Mouse (Mus musculus): ENCODE measurements at regions not wholly inside any gene's neighbourhood (a gene's known extent, or its start where the extent isn't known, plus 50 kb on each side); places are given as distances from the start of the nearest gene placed in this dataset.

GRCm38 (mm10) chr13:37135115-37135514 lies 85.1 kb upstream of the F13a1 start:
- TF ChIP-seq POLR2AphosphoS5 (IDR thresholded peaks at IDR 0.05; ENCODE audit: insufficient replicate concordance, low read depth, low read length) = no peak
- no peak for TF ChIP-seq CTCF (IDR thresholded peaks at IDR 0.05; ENCODE audit: low read depth, low read length)
- no peak for ATAC-seq (ENCODE audit: extremely low read depth, insufficient number of reproducible peaks, low FRiP score, poor library complexity, severe bottlenecking)
- H3K27me3 ChIP-seq (ENCODE audit: insufficient read depth, low read length) = no peaks in the 10 kb centered on the region; the same call in 1 of the 2 replicates
- H3K4me1 ChIP-seq (ENCODE audit: insufficient read depth, low read depth, low read length) = no peaks in the 10 kb centered on the region
- H3K36me3 ChIP-seq (replicated peaks) = no peaks in the 10 kb centered on the region
- DNase-seq (ENCODE audit: low spot score) = no peak
- H3K9me3 ChIP-seq (replicated peaks) = no peaks in the 10 kb centered on the region
- no peak overlapping the region for H3K4me3 ChIP-seq (ENCODE audit: low read depth, low read length)

GRCm38 (mm10) chr13:37134518-37134917 lies 84.5 kb upstream of the F13a1 start:
- DNase-seq (ENCODE audit: low spot score) = no peak
- no peaks in the 10 kb centered on the region for H3K9me3 ChIP-seq (replicated peaks)
- H3K4me3 ChIP-seq (ENCODE audit: low read depth, low read length) = no peak overlapping the region
- ATAC-seq (ENCODE audit: extremely low read depth, insufficient number of reproducible peaks, low FRiP score, poor library complexity, severe bottlenecking) = no peak
- no peaks in the 10 kb centered on the region for H3K36me3 ChIP-seq (replicated peaks)
- H3K27me3 ChIP-seq (ENCODE audit: insufficient read depth, low read length) = peaks cover 3% of the 10 kb centered on the region; the same call in 1 of the 2 replicates
- no peaks in the 10 kb centered on the region for H3K4me1 ChIP-seq (ENCODE audit: insufficient read depth, low read depth, low read length)
- TF ChIP-seq CTCF (IDR thresholded peaks at IDR 0.05; ENCODE audit: low read depth, low read length) = no peak
- no peak for TF ChIP-seq GATA1 (IDR thresholded peaks at IDR 0.05; ENCODE audit: borderline replicate concordance, low read length)

DNA sequence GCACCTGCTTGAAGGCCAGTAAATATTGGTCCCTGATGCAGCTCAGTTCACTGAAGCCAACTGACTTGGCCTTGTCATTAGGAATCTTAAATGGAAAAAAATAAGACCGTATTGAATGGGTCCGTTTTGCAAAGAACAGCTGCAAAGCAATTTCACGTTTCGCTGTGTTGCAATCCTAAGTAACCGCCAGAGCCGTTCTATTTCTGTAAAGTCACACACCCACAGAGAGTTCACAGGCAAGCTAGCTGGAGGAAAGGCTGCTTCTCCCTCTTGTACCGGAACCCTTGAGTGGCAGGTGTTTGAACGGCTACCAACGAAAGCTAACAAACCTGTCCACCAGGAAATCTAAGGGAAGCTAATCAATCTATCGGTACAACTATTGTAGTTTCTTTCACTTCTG lies 80.6 kb upstream of the F13a1 start:
- Histone ChIP-seq H3K4me3 (ENCODE audit: low read depth, low read length) (no peak overlapping the region), H3K36me3 (replicated peaks) (no peaks in the 10 kb centered on the region), H3K27me3 (ENCODE audit: insufficient read depth, low read length) (peaks cover 9% of the 10 kb centered on the region; the same call in 1 of the 2 replicates), H3K9me3 (replicated peaks) (no peaks in the 10 kb centered on the region), H3K4me1 (ENCODE audit: insufficient read depth, low read depth, low read length) (no peaks in the 10 kb centered on the region)
- TF ChIP-seq POLR2AphosphoS5 (IDR thresholded peaks at IDR 0.05; ENCODE audit: insufficient replicate concordance, low read depth, low read length) (no peak), TAL1 (conservative IDR thresholded peaks at IDR 0.05; ENCODE audit: low read depth, low read length) (no peak), GATA2 (IDR thresholded peaks at IDR 0.05; ENCODE audit: borderline replicate concordance, low read depth, low read length) (no peak), GATA1 (IDR thresholded peaks at IDR 0.05; ENCODE audit: borderline replicate concordance, low read length) (no peak), CTCF (IDR thresholded peaks at IDR 0.05; ENCODE audit: low read depth, low read length) (no peak)
- ATAC-seq (ENCODE audit: extremely low read depth, insufficient number of reproducible peaks, low FRiP score, poor library complexity, severe bottlenecking) (no peak), DNase-seq (ENCODE audit: low spot score) (no peak)

DNA sequence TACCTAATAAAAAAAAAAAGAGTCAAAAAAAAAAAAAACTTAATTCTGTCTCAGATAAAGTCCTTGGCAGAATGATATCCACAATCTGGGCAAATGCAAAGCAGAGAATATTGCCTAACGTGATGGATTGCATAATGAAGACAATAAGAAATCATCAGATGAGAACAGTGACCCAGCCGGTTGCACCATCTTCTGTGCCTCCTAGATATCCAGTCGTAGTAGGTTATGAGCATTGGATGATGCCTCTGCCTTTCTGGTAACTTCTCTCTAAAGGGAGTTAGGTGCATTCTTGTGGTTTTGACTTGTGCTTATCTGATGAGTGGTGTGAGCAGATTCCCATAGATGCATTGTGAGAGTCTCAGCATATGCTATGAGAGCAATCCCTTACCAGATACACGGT lies 71.6 kb upstream of the F13a1 start:
- no peak for ATAC-seq (ENCODE audit: extremely low read depth, insufficient number of reproducible peaks, low FRiP score, poor library complexity, severe bottlenecking)
- H3K27me3 ChIP-seq (ENCODE audit: insufficient read depth, low read length) = no peaks in the 10 kb centered on the region; the same call in 1 of the 2 replicates
- H3K9me3 ChIP-seq (replicated peaks) = no peaks in the 10 kb centered on the region
- H3K36me3 ChIP-seq (replicated peaks) = no peaks in the 10 kb centered on the region
- no peak for DNase-seq (ENCODE audit: low spot score)
- no peaks in the 10 kb centered on the region for H3K4me1 ChIP-seq (ENCODE audit: insufficient read depth, low read depth, low read length)
- H3K4me3 ChIP-seq (ENCODE audit: low read depth, low read length) = no peak overlapping the region
- TF ChIP-seq TAL1 (conservative IDR thresholded peaks at IDR 0.05; ENCODE audit: low read depth, low read length) (no peak), GATA2 (IDR thresholded peaks at IDR 0.05; ENCODE audit: borderline replicate concordance, low read depth, low read length) (no peak), CTCF (IDR thresholded peaks at IDR 0.05; ENCODE audit: low read depth, low read length) (no peak), GATA1 (IDR thresholded peaks at IDR 0.05; ENCODE audit: borderline replicate concordance, low read length) (no peak), POLR2AphosphoS5 (IDR thresholded peaks at IDR 0.05; ENCODE audit: insufficient replicate concordance, low read depth, low read length) (no peak)

GRCm38 (mm10) chr13:37120219-37120618 lies 70.2 kb upstream of the F13a1 start:
- no peaks in the 10 kb centered on the region for H3K4me1 ChIP-seq (ENCODE audit: insufficient read depth, low read depth, low read length)
- no peak for TF ChIP-seq TAL1 (conservative IDR thresholded peaks at IDR 0.05; ENCODE audit: low read depth, low read length)
- no peak for TF ChIP-seq CTCF (IDR thresholded peaks at IDR 0.05; ENCODE audit: low read depth, low read length)
- no peak for TF ChIP-seq GATA1 (IDR thresholded peaks at IDR 0.05; ENCODE audit: borderline replicate concordance, low read length)
- no peak for TF ChIP-seq POLR2AphosphoS5 (IDR thresholded peaks at IDR 0.05; ENCODE audit: insufficient replicate concordance, low read depth, low read length)
- no peak for TF ChIP-seq GATA2 (IDR thresholded peaks at IDR 0.05; ENCODE audit: borderline replicate concordance, low read depth, low read length)
- no peak overlapping the region for H3K4me3 ChIP-seq (ENCODE audit: low read depth, low read length)
- no peaks in the 10 kb centered on the region for H3K36me3 ChIP-seq (replicated peaks)
- no peak for DNase-seq (ENCODE audit: low spot score)
- H3K27me3 ChIP-seq (ENCODE audit: insufficient read depth, low read length) = no peaks in the 10 kb centered on the region
- no peaks in the 10 kb centered on the region for H3K9me3 ChIP-seq (replicated peaks)
- ATAC-seq (ENCODE audit: extremely low read depth, insufficient number of reproducible peaks, low FRiP score, poor library complexity, severe bottlenecking) = no peak

DNA sequence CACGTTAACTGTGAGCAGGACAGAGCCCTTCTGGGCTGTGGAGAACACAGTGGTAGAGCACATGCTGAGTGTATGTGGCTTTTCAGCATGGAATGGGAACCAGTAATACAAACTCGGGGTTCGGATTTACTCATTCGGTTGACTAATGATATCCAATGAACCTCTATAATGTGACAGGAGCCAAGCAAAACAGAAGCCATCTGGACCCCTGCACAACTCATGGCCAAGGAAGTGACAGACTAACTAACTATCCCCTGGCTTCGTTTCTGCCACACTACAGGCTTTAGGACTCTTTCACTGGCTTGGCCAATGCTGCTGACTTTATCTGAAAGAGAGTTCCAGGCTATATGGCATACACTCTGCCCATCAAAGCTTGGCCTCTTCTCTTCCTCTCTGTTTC lies 64.3 kb upstream of the F13a1 start:
- DNase-seq (ENCODE audit: low spot score) (no peak), ATAC-seq (ENCODE audit: extremely low read depth, insufficient number of reproducible peaks, low FRiP score, poor library complexity, severe bottlenecking) (no peak)
- H3K4me1 ChIP-seq (ENCODE audit: insufficient read depth, low read depth, low read length) = no peaks in the 10 kb centered on the region
- TF ChIP-seq POLR2AphosphoS5 (IDR thresholded peaks at IDR 0.05; ENCODE audit: insufficient replicate concordance, low read depth, low read length) (no peak), CTCF (IDR thresholded peaks at IDR 0.05; ENCODE audit: low read depth, low read length) (no peak), GATA1 (IDR thresholded peaks at IDR 0.05; ENCODE audit: borderline replicate concordance, low read length) (no peak), GATA2 (IDR thresholded peaks at IDR 0.05; ENCODE audit: borderline replicate concordance, low read depth, low read length) (no peak), TAL1 (conservative IDR thresholded peaks at IDR 0.05; ENCODE audit: low read depth, low read length) (no peak)
- H3K4me3 ChIP-seq (ENCODE audit: low read depth, low read length) = no peak overlapping the region
- H3K9me3 ChIP-seq (replicated peaks) = no peaks in the 10 kb centered on the region
- H3K27me3 ChIP-seq (ENCODE audit: insufficient read depth, low read length) = no peaks in the 10 kb centered on the region
- no peaks in the 10 kb centered on the region for H3K36me3 ChIP-seq (replicated peaks)

DNA sequence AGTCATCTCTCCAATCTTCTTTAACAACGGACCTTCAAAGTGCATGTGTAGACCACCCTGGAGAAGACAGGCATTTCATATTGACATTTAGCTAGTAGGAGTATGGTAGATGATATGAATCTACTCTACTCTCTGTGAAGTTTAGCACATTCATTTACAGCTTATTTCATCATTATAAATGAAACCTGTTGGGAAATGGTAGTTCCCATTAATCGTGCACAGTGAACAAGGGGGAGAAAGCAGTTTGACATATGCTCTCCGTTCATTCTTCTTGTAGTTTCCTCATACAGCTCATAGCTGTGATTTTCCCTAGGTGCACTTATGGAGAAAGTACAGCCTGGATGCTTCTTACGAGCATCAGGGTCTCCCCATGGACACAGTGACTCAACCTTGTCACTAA lies 61.7 kb upstream of the F13a1 start:
- Histone ChIP-seq H3K36me3 (replicated peaks) (no peaks in the 10 kb centered on the region), H3K9me3 (replicated peaks) (no peaks in the 10 kb centered on the region), H3K4me1 (ENCODE audit: insufficient read depth, low read depth, low read length) (no peaks in the 10 kb centered on the region), H3K4me3 (ENCODE audit: low read depth, low read length) (no peak overlapping the region), H3K27me3 (ENCODE audit: insufficient read depth, low read length) (no peaks in the 10 kb centered on the region)
- no peak for TF ChIP-seq POLR2AphosphoS5 (IDR thresholded peaks at IDR 0.05; ENCODE audit: insufficient replicate concordance, low read depth, low read length)
- no peak for TF ChIP-seq TAL1 (conservative IDR thresholded peaks at IDR 0.05; ENCODE audit: low read depth, low read length)
- TF ChIP-seq GATA2 (IDR thresholded peaks at IDR 0.05; ENCODE audit: borderline replicate concordance, low read depth, low read length) = no peak
- TF ChIP-seq CTCF (IDR thresholded peaks at IDR 0.05; ENCODE audit: low read depth, low read length) = no peak
- no peak for TF ChIP-seq GATA1 (IDR thresholded peaks at IDR 0.05; ENCODE audit: borderline replicate concordance, low read length)
- DNase-seq (ENCODE audit: low spot score) (no peak), ATAC-seq (ENCODE audit: extremely low read depth, insufficient number of reproducible peaks, low FRiP score, poor library complexity, severe bottlenecking) (no peak)
